Mouse (Mus musculus) heart, embryonic 16.5 days (tissue): Measurements from ENCODE around the gene Nkd1. TPM values are rescaled to one million over a fixed set of nuclear protein-coding genes. Genes with fewer than 3 reads are reported as not detected.

Experiments used
- ATAC-seq: fragments of 200-750 bp; cut with Nextera tagmentation; replicated peaks from 2 replicates; pipeline ENCODE4 v1.8.0; 2017; ENCODE audit warnings: moderate number of reproducible peaks; ENCODE audit not compliant: insufficient read depth, low FRiP score; ENCODE audit errors: extremely low read depth
- H3K27ac ChIP-seq: fragments of 300-500 bp; sonication (generic); 2 replicates; pipeline ENCODE4 v1.5.1; 2014; ENCODE audit warnings: mild to moderate bottlenecking, low read length, control low read depth, moderate library complexity
- H3K27me3 ChIP-seq: fragments of 300-500 bp; sonication (generic); 2 replicates; pipeline ENCODE4 v1.6.1; 2014; ENCODE audit warnings: low read length, mixed read lengths; ENCODE audit not compliant: control insufficient read depth, insufficient read depth
- H3K36me3 ChIP-seq: fragments of 300-500 bp; sonication (generic); 2 replicates; pipeline ENCODE4 v1.6.1; 2014; ENCODE audit not compliant: control insufficient read depth, insufficient read depth
- H3K4me1 ChIP-seq: fragments of 300-500 bp; sonication (generic); 2 replicates; pipeline ENCODE4 v1.6.1; 2014; ENCODE audit warnings: low read length, mixed read lengths; ENCODE audit not compliant: control insufficient read depth, insufficient read depth
- H3K4me2 ChIP-seq: fragments of 300-500 bp; sonication (generic); 2 replicates; pipeline ENCODE4 v1.6.1; 2014; ENCODE audit warnings: low read depth, mild to moderate bottlenecking, control low read depth, low read length
- H3K4me3 ChIP-seq: fragments of 300-500 bp; sonication (generic); 2 replicates; pipeline ENCODE4 v1.5.1; 2014; ENCODE audit warnings: mild to moderate bottlenecking, control low read depth, low read length
- H3K9ac ChIP-seq: fragments of 300-500 bp; sonication (generic); 2 replicates; pipeline ENCODE4 v1.6.1; 2014; ENCODE audit warnings: low read length, control low read depth
- H3K9me3 ChIP-seq: fragments of 300-500 bp; sonication (generic); replicated peaks from 2 replicates; pipeline ENCODE4 v1.6.1; 2016; ENCODE audit warnings: low read length; ENCODE audit not compliant: control insufficient read depth
- WGBS: fragments of 180-500 bp; shearing (Covaris S2); extraction: QIAGEN DNeasy Blood & Tissue Kit; methylation state at CpG from one replicate; pipeline ENCODE4 v1.1.7; 2014; 5-methylcytosine and 5-hydroxymethylcytosine counted together
- polyA plus RNA-seq: library from polyadenylated mRNA; unstranded; fragments of >200 nt; fragmentation: Nextera tagmentation; extraction: Ambion mirVana; gene quantifications from 2 replicates; pipeline ENCODE4 v1.2.1, GENCODE M21; 2015

The Nkd1 gene
- polyA plus RNA-seq, 1 experiment from 2014 or later: 12.3 TPM

DNA sequence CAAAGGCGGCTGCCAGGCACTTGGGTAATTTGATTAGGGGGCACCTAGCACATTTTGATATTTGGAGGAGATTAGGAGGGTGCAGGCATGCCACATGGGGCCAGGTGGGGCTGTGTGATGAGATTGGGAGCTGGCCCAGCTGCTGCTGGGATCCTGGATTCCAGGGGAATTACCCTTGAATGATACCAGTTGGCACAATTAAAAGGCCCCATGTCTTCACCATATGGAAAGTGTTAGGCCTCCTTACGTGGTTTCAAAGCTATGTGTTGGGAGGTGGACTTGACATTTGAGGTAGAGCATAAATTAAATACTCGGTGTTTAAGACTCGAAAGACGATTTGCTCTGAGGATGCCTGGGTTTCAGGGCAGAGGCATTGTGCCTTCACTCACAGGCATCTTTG lies 5.1 kb downstream of the Nkd1 start:
- Histone ChIP-seq H3K9ac (no peak overlapping the region), H3K9me3 (no peaks in the 10 kb centered on the region), H3K36me3 (no peaks in the 10 kb centered on the region), H3K4me3 (no peak overlapping the region), H3K4me2 (no peak overlapping the region), H3K27me3 (peaks cover 5% of the 10 kb centered on the region), H3K4me1 (peaks cover 11% of the 10 kb centered on the region), H3K27ac (no peak overlapping the region)
- WGBS: 74% methylated on average over 5 of the region's 5 CpGs
- no peak for ATAC-seq

DNA sequence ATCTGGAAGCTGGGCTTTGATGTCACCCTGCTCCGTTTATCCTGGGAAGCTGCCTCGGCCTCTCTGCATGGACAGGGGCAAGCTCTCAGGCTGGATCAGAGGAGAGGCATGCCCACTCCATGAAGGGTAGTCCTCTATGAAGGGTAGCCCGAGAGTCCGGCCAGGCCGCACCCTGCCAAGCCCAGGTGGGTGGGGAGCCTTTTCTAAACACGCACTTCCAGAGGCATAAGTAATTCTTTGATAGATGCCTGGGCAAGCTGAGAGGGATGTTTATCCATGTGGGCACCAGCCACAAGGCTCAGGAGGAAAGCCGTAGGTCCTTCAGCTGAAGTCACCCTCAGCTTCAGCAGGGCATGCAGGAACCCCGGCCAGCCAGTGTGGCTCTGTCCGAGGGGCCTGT lies 7.0 kb downstream of the Nkd1 start:
- no peak for ATAC-seq
- Histone ChIP-seq H3K9me3 (no peaks in the 10 kb centered on the region), H3K4me3 (no peak overlapping the region), H3K4me2 (no peak overlapping the region), H3K27me3 (no peaks in the 10 kb centered on the region), H3K9ac (no peak overlapping the region), H3K36me3 (no peaks in the 10 kb centered on the region), H3K27ac (no peak overlapping the region), H3K4me1 (0 out of 2 replicates have a peak, but pooled peaks cover 6% of the 10 kb centered on the region)
- WGBS: 80% methylated on average over 9 of the region's 9 CpGs

DNA sequence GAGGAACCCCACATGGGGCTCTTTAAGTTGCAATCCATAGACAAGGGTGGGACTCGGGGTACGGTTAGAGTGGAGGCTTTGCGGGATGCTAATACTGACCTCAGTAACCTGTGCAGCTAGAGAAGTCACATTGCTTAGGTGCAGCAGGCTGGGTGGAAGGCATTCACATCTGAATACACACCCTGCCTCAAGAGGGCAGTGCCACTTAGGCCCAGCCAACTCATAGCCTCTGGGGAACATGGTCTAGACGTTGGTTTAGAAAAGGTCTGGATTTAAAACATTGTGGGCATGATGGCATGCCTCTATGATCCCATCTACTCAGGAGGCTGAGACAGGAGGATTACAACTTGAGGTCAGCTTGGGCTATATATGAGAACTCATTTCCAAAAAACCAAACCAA lies 8.6 kb downstream of the Nkd1 start:
- 85% methylated on average over 4 of the region's 4 CpGs for WGBS
- Histone ChIP-seq H3K4me2 (no peak overlapping the region), H3K4me3 (no peak overlapping the region)

DNA sequence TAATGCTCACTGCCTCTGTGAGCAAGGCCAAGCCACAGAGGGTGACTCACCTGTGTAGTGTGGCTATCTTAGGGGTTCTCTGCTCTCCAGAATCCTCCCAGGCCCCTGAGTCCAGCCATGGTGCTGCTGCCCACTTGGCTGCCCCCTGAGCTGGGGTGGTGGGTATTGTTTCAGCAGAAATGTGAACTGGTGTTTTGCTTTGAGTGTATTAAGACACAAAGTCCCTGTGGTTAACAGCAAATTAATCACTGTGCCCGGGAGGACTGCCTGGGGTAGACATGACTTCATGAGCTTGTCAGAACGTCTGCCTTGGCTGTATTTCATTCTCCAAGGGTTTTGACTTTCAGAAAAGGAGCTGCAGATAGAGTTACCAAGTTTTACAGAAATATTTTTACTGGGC lies 15.9 kb downstream of the Nkd1 start:
- Histone ChIP-seq H3K4me3 (no peak overlapping the region), H3K27ac (peak overlapping the region; percentile 49), H3K4me2 (no peak overlapping the region), H3K4me1 (no peaks in the 10 kb centered on the region; the same call in 1 of the 2 replicates), H3K36me3 (no peaks in the 10 kb centered on the region), H3K9ac (no peak overlapping the region), H3K27me3 (no peaks in the 10 kb centered on the region), H3K9me3 (no peaks in the 10 kb centered on the region)
- 64% methylated on average over 2 of the region's 2 CpGs for WGBS
- no peak for ATAC-seq

More for the DNA sequence above, 8.6 kb downstream of the Nkd1 start:
- no peak for ATAC-seq
- Histone ChIP-seq H3K4me1 (0 out of 2 replicates have a peak, but pooled peaks cover 2% of the 10 kb centered on the region), H3K27me3 (no peaks in the 10 kb centered on the region), H3K9me3 (no peaks in the 10 kb centered on the region), H3K36me3 (no peaks in the 10 kb centered on the region), H3K9ac (no peak overlapping the region), H3K27ac (no peak overlapping the region)

DNA sequence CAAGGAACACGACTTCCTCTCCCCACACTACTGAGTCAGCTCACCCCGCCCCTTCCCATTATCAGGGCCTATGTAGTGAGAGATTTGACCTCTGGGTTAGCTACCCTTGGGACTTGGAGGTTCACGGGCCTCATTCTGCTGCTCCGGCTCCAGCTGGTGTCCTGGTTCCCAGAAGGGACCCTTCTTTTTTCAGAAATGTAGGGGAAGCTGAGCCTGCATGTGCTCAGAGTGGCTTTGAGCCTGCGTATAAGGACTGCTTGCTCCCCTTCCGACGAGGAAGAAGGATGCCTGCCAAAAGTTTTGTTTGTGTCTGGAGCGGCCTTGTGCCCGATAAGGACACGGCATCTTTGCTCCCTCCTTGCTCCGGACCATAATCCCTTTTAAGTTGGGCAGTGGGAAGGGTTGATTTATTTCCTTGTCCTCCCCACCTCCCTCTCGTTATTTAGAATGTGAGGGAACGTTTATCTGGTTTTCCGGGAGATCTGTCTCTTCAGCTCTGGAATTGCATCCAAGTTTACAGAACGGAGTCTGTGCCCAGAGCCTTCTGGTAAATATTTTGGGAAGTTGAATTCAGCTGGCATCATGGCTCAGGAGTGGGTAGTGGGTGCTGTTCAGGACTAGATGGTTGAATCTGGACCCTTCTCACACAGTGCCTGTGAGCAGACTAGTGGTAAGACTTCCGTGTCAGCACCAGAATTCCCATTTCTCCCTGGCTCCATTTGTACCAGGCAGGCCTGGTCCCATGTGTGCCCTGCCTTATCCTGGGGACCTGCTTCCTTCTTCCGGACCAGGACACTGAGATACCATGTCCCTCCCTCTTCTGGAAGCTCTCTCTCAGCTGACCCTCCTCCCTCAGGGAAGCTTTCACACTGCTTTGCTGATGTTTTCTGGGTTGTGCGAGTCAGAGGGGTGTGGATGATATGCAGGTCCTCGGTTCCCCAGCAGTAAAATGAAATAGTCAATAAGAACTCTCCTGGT lies 17.1 kb downstream of the Nkd1 start:
- Histone ChIP-seq H3K9me3 (no peaks in the 10 kb centered on the region), H3K27ac (peak overlapping the region; percentile 50), H3K4me1 (no peaks in the 10 kb centered on the region; the same call in 1 of the 2 replicates), H3K27me3 (no peaks in the 10 kb centered on the region), H3K9ac (no peak overlapping the region), H3K4me3 (no peak overlapping the region), H3K4me2 (no peak overlapping the region), H3K36me3 (no peaks in the 10 kb centered on the region)
- ATAC-seq: peak; percentile 20; the same call in 1 of the 2 replicates
- WGBS: 55% methylated on average over 19 of the region's 19 CpGs

DNA sequence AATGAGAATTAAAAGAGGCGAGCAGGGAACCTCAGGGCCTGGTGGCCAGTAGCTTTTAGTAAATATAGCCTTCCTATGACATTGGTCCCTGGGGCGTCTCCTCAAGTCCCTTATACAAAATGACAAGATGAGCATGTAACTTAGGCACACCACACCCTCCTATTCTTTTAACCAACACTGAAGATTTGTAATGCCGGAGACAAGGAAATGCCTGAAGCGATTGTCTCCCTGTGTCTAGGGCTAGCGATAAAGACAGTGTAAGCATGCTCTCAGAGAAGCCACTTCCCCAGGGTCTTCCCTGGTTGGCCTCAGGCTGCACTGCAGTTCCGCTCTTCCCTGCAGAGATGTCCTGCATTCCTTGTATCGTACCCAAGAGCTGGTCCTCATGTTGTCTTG lies 17.8 kb downstream of the Nkd1 start:
- Histone ChIP-seq H3K9ac (no peak overlapping the region), H3K27me3 (no peaks in the 10 kb centered on the region), H3K27ac (peak overlapping the region; percentile 17; the same call in 1 of the 2 replicates), H3K9me3 (no peaks in the 10 kb centered on the region), H3K4me2 (no peak overlapping the region), H3K4me1 (no peaks in the 10 kb centered on the region; the same call in 1 of the 2 replicates), H3K36me3 (no peaks in the 10 kb centered on the region), H3K4me3 (no peak overlapping the region)
- ATAC-seq: no peak
- 73% methylated on average over 7 of the region's 7 CpGs for WGBS

DNA sequence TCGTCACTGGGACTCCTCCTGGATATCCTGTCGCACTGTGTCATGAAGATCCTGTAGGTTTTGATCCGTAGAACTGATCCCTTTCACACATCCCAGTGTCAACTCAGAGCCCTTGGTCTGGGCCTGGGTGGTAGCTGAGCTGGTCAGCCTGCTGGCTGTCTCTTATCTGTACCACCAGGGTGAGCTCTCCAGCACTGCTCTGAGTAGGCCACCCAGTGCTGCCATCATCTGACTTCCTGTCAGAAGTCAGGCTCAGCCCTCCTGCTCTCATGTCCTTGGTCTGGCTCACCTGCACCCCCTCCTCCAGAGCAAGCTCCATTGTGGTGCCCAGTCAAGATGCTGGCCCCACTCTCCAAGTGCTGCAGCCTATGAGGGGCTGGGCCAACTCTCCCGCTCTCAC lies 18.8 kb downstream of the Nkd1 start:
- no peaks in the 10 kb centered on the region for H3K27me3 ChIP-seq
- H3K4me3 ChIP-seq: no peak overlapping the region
- no peaks in the 10 kb centered on the region for H3K36me3 ChIP-seq
- no peak overlapping the region for H3K4me2 ChIP-seq
- no peak overlapping the region for H3K27ac ChIP-seq
- no peaks in the 10 kb centered on the region; the same call in 1 of the 2 replicates for H3K4me1 ChIP-seq
- 78% methylated on average over 4 of the region's 4 CpGs for WGBS
- ATAC-seq: no peak
- H3K9ac ChIP-seq: no peak overlapping the region
- H3K9me3 ChIP-seq: no peaks in the 10 kb centered on the region

DNA sequence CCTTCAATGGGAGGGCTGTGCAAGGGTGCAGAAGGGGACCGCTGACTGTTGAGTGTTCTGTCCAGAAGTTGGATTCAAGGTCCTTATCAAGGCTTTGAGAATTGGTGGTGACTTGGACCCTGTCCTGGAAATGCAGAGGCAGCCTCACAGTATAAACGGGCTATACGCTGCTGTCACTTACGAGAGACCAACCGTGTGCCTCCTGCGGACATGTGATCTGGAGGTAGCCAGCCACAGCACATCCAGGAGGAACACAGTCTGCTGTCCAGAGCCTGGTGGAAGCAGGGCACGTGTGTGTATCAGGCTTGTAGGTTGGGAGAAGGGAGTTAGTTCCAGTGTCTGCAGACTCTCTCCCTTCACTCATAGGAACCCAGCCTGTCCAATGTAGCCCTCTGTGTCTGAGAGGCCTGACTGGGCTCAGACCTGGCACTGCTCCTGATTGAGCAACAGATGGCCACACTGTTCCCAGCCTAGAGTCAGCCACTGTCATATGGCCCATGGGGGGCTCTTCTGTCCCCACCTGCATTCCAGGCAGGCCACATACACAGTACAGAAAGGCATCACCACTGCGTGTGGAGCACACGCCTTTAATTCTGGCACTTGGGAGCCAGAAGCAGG lies 21.6 kb downstream of the Nkd1 start:
- 68% methylated on average over 9 of the region's 9 CpGs for WGBS
- Histone ChIP-seq H3K9ac (no peak overlapping the region), H3K4me3 (no peak overlapping the region), H3K4me1 (peaks cover 7% of the 10 kb centered on the region), H3K27ac (no peak overlapping the region), H3K4me2 (no peak overlapping the region), H3K36me3 (no peaks in the 10 kb centered on the region), H3K27me3 (no peaks in the 10 kb centered on the region), H3K9me3 (no peaks in the 10 kb centered on the region)
- 0 out of 2 replicates have a peak, but pooled peaks have one; percentile 15 for ATAC-seq

DNA sequence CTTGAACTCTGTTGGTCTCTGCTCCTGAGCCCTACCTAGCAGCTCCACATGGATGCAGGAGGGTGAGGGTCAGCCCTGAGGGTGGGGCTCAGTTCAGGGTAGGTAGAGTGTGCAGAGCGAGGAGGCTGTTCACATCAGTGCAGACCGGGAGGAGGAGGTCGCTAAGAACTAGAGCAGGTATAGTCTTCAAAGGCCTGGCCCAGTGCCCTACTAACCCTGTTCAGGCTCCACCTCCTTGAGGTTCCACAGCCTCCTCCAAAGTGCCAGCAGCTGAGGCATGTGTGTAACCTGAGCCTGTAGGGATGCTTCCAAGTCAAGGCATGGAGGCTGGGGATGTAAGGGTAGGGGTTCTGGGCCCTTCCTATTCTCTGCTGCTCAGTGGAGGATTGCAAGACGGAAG lies 23.5 kb downstream of the Nkd1 start:
- H3K9me3 ChIP-seq: peaks cover 7% of the 10 kb centered on the region
- no peaks in the 10 kb centered on the region for H3K27me3 ChIP-seq
- no peak overlapping the region for H3K4me3 ChIP-seq
- peaks cover 9% of the 10 kb centered on the region; the same call in 1 of the 2 replicates for H3K36me3 ChIP-seq
- ATAC-seq: no peak
- 74% methylated on average over 4 of the region's 4 CpGs for WGBS
- no peak overlapping the region for H3K27ac ChIP-seq
- no peak overlapping the region for H3K4me2 ChIP-seq
- H3K4me1 ChIP-seq: peaks cover 7% of the 10 kb centered on the region
- no peak overlapping the region for H3K9ac ChIP-seq
